Mouse (Mus musculus) hindbrain, embryonic 12.5 days (tissue): ENCODE results near the gene Rab7. TPM values are rescaled to one million over a fixed set of nuclear protein-coding genes. Genes with fewer than 3 reads are reported as not detected.

Source experiments
- ATAC-seq: fragments of 200-750 bp; cut with Nextera tagmentation; 2 replicates; pipeline ENCODE4 v1.8.0; 2017; ENCODE audit warnings: moderate TSS enrichment; ENCODE audit not compliant: low FRiP score
- H3K27ac ChIP-seq: fragments of 300-500 bp; sonication (generic); 2 replicates; pipeline ENCODE4 v1.5.1; 2016; ENCODE audit warnings: mild to moderate bottlenecking
- H3K27me3 ChIP-seq: fragments of 300-500 bp; sonication (generic); 2 replicates; pipeline ENCODE4 v1.6.1; 2016; ENCODE audit warnings: mild to moderate bottlenecking
- H3K36me3 ChIP-seq: fragments of 300-500 bp; sonication (generic); 2 replicates; pipeline ENCODE4 v1.6.1; 2016; ENCODE audit warnings: mild to moderate bottlenecking
- H3K4me1 ChIP-seq: fragments of 300-500 bp; sonication (generic); 2 replicates; pipeline ENCODE4 v1.6.1; 2016
- H3K4me2 ChIP-seq: fragments of 300-500 bp; sonication (generic); replicated peaks from 2 replicates; pipeline ENCODE4 v1.6.1; 2016; ENCODE audit warnings: mild to moderate bottlenecking
- H3K4me3 ChIP-seq: fragments of 300-500 bp; sonication (generic); 2 replicates; pipeline ENCODE4 v1.5.1; 2016; ENCODE audit warnings: mild to moderate bottlenecking
- H3K9ac ChIP-seq: fragments of 300-500 bp; sonication (generic); 2 replicates; pipeline ENCODE4 v1.6.1; 2016; ENCODE audit warnings: mild to moderate bottlenecking, moderate library complexity
- H3K9me3 ChIP-seq: fragments of 300-500 bp; sonication (generic); replicated peaks from 2 replicates; pipeline ENCODE4 v1.6.1; 2016; ENCODE audit warnings: mild to moderate bottlenecking
- WGBS: fragments of 180-500 bp; shearing (Covaris S2); methylation state at CpG from one replicate; pipeline ENCODE4 v1.1.7; 2016; 5-methylcytosine and 5-hydroxymethylcytosine counted together
- polyA plus RNA-seq: library from polyadenylated mRNA; unstranded; fragments of >200 nt; fragmentation: Nextera tagmentation; extraction: Ambion mirVana; gene quantifications from 2 replicates; pipeline ENCODE4 v1.2.1, GENCODE M21; 2016

Gene Rab7
- polyA plus RNA-seq, 1 experiment from 2014 or later, result 218 TPM

GRCm38 (mm10) chr6:88065968-88066367, 20.9 kb upstream of the Rab7 start:
- Histone ChIP-seq H3K9ac (no peak overlapping the region), H3K36me3 (no peaks in the 10 kb centered on the region), H3K4me1 (0 out of 2 replicates have a peak, but pooled peaks cover 2% of the 10 kb centered on the region), H3K27me3 (peaks cover 4% of the 10 kb centered on the region; the same call in 1 of the 2 replicates), H3K9me3 (no peaks in the 10 kb centered on the region), H3K4me2 (no peak overlapping the region), H3K4me3 (no peak overlapping the region), H3K27ac (no peak overlapping the region)
- 69% methylated on average over 3 of the region's 3 CpGs for WGBS
- no peak for ATAC-seq

DNA sequence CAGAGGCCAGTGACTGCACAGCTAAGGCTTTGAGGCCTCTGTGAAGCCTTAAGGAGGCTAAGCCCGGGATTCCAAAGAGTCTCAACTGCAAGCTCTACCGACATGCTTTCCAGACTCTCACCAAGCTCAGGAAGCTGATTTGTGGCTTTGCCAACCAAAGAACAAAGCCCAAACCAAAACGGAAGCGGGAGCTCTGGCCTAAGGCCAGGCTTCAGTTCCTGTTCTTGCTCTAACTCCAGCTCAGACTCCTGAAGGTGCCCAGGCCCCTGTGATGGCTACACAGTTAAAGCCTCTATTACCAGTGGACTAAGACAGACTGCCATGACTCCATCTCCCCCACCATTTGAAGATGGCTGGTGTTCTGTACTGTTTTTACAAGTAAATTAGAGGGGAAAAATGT, 20.0 kb upstream of the Rab7 start:
- peaks cover 4% of the 10 kb centered on the region; the same call in 1 of the 2 replicates for H3K27me3 ChIP-seq
- H3K4me3 ChIP-seq, result no peak overlapping the region
- no peaks in the 10 kb centered on the region for H3K36me3 ChIP-seq
- 71% methylated on average over 4 of the region's 4 CpGs for WGBS
- no peak overlapping the region for H3K4me2 ChIP-seq
- 0 out of 2 replicates have a peak, but pooled peaks cover 2% of the 10 kb centered on the region for H3K4me1 ChIP-seq
- no peak overlapping the region for H3K27ac ChIP-seq
- no peaks in the 10 kb centered on the region for H3K9me3 ChIP-seq
- ATAC-seq, result no peak
- no peak overlapping the region for H3K9ac ChIP-seq

DNA sequence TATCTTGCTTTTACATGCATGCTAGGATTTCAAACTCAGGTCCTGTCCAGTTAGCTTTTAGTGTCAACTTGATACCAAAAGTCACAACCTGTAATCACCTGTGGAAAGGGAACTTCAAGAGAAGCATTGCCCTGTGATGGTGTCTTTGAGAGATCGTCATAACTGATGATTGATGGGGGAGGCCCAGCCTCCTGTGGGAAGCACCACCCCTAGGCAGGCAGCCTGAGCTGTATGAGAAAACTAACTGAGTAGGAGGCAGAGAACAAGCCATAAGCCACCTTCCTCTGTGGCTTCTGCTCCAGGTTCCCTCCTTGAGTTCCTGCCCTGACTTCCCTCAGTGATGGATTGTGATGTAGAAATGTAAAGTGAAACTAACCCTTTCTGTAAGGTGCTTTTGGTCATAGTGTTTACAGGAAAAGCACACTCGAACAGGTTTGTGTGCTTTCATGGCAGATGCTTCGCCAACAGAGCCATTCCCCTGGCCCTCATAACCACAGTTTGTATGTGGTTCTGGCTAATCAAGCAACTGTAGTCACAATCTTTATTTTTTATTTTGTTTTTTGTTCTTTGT, 19.1 kb upstream of the Rab7 start:
- no peak for ATAC-seq
- 90% methylated on average over 3 of the region's 3 CpGs for WGBS
- 0 out of 2 replicates have a peak, but pooled peaks cover 2% of the 10 kb centered on the region for H3K4me1 ChIP-seq
- H3K27me3 ChIP-seq, result no peaks in the 10 kb centered on the region
- no peak overlapping the region for H3K9ac ChIP-seq
- no peak overlapping the region for H3K27ac ChIP-seq
- H3K4me3 ChIP-seq, result no peak overlapping the region
- no peak overlapping the region for H3K4me2 ChIP-seq
- H3K36me3 ChIP-seq, result no peaks in the 10 kb centered on the region
- no peaks in the 10 kb centered on the region for H3K9me3 ChIP-seq

DNA sequence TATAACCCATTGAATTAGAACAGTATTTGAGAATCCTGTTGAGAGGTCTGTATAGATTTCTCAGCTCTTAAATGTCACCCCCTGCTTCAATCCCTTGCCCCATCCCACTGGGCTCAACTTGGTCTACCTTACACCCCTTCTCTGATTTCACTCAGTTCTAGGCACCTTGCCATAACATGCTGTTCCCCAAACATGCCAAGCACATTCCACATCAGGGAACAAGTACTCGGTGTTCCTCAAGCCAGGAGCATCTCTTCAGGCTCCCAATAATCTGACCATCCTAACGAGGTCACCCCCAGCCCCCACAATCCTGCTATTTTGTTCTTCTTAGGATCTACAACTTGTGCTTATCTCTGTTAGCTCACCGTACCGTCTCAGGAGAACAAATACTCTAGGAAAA, 17.3 kb upstream of the Rab7 start:
- no peaks in the 10 kb centered on the region for H3K27me3 ChIP-seq
- 0 out of 2 replicates have a peak, but pooled peaks cover 2% of the 10 kb centered on the region for H3K4me1 ChIP-seq
- no peak overlapping the region for H3K27ac ChIP-seq
- no peak overlapping the region for H3K4me2 ChIP-seq
- H3K36me3 ChIP-seq, result no peaks in the 10 kb centered on the region
- no peak overlapping the region for H3K9ac ChIP-seq
- no peaks in the 10 kb centered on the region for H3K9me3 ChIP-seq
- 86% methylated on average over 4 of the region's 4 CpGs for WGBS
- no peak overlapping the region for H3K4me3 ChIP-seq
- no peak for ATAC-seq

- Histone ChIP-seq H3K4me2 (no peak overlapping the region), H3K9me3 (no peaks in the 10 kb centered on the region)
- 85% methylated on average over 4 of the region's 4 CpGs for WGBS
Observed at GRCm38 (mm10) chr6:88061406-88061805, 16.3 kb upstream of the Rab7 start.

DNA sequence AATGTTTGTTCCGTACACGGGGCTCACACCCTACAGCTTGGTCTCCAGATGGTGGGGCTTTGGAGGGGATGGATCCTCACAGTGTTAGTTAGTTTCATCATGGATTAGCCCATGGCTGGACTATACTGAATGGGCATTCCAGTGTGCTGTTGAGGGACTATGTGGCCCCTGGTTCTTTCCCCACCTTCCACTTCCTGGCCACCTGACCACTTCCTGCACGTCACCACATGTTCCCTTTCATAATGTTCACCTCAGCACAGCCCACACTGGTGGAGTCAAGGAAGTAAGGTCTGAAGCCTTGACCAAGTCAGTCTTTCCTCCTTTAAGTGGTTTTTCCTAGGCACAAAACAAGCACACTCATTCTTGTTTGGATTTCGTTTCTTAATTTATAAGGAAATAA, 15.5 kb upstream of the Rab7 start:
- no peaks in the 10 kb centered on the region for H3K9me3 ChIP-seq
- WGBS, result 83% methylated on average over 4 of the region's 4 CpGs
- no peaks in the 10 kb centered on the region for H3K4me1 ChIP-seq
- H3K9ac ChIP-seq, result no peak overlapping the region
- H3K4me3 ChIP-seq, result no peak overlapping the region
- H3K27ac ChIP-seq, result no peak overlapping the region
- no peak overlapping the region for H3K4me2 ChIP-seq
- H3K27me3 ChIP-seq, result no peaks in the 10 kb centered on the region
- H3K36me3 ChIP-seq, result no peaks in the 10 kb centered on the region
- ATAC-seq, result no peak

More at GRCm38 (mm10) chr6:88061406-88061805, 16.3 kb upstream of the Rab7 start:
- H3K4me1 ChIP-seq, result 0 out of 2 replicates have a peak, but pooled peaks cover 2% of the 10 kb centered on the region
- no peak overlapping the region for H3K9ac ChIP-seq
- H3K27ac ChIP-seq, result no peak overlapping the region
- no peaks in the 10 kb centered on the region for H3K27me3 ChIP-seq
- H3K36me3 ChIP-seq, result no peaks in the 10 kb centered on the region
- H3K4me3 ChIP-seq, result no peak overlapping the region
- ATAC-seq, result no peak

GRCm38 (mm10) chr6:88059903-88060302, 14.8 kb upstream of the Rab7 start:
- no peaks in the 10 kb centered on the region for H3K9me3 ChIP-seq
- H3K9ac ChIP-seq, result no peak overlapping the region
- no peak overlapping the region for H3K27ac ChIP-seq
- H3K4me3 ChIP-seq, result no peak overlapping the region
- H3K4me1 ChIP-seq, result no peaks in the 10 kb centered on the region
- no peak for ATAC-seq
- H3K27me3 ChIP-seq, result no peaks in the 10 kb centered on the region
- no peak overlapping the region for H3K4me2 ChIP-seq
- no peaks in the 10 kb centered on the region for H3K36me3 ChIP-seq
- WGBS, result 82% methylated on average over 5 of the region's 5 CpGs

DNA sequence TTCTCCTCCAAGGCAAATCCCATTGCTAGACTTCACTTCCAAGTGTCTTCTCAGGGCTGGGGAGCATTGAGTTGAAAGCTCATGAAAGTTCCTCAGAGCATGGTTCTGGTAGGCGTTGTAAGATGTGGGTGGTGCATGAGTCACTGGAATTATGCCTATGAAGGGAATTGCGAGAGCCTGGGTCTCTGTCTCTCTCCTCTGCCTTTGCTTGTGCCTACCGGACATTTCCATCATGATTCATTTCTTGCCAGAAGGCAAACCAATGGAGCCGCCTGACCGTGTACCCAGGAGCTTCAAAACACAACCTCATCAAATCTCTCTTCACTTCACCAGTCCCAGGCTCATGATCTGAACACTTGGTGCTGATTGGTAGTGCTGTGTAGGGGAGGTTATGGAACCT, 11.8 kb upstream of the Rab7 start:
- peaks cover 20% of the 10 kb centered on the region for H3K27me3 ChIP-seq
- no peak overlapping the region for H3K27ac ChIP-seq
- no peak for ATAC-seq
- 89% methylated on average over 5 of the region's 5 CpGs for WGBS
- no peak overlapping the region for H3K9ac ChIP-seq
- H3K4me2 ChIP-seq, result no peak overlapping the region
- H3K9me3 ChIP-seq, result no peaks in the 10 kb centered on the region
- no peak overlapping the region for H3K4me3 ChIP-seq
- no peaks in the 10 kb centered on the region for H3K36me3 ChIP-seq
- H3K4me1 ChIP-seq, result no peaks in the 10 kb centered on the region

DNA sequence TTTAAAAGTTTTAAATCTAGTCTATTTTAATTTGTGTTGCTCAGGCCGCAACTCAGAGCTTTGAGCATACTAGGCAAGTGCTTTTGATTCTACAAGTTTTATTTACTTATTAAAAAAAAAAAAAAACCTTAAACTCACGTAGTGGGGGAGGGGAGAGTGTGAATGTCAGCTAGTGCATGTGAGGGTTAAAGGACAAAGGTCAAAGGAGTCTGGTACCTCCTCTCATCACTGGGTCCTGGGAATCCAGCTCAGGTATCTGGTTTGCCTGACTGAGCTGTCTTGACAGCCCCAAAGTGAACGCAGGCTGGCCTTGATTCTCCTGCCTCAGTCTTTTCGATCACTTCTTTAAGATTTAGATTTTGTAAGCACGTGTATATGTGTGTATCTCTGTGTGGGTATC, 10.6 kb upstream of the Rab7 start:
- Histone ChIP-seq H3K9me3 (no peaks in the 10 kb centered on the region), H3K27me3 (peaks cover 23% of the 10 kb centered on the region), H3K4me3 (no peak overlapping the region), H3K9ac (no peak overlapping the region), H3K4me1 (no peaks in the 10 kb centered on the region), H3K36me3 (no peaks in the 10 kb centered on the region), H3K4me2 (no peak overlapping the region), H3K27ac (no peak overlapping the region)
- ATAC-seq, result no peak
- 74% methylated on average over 5 of the region's 5 CpGs for WGBS

- no peak overlapping the region for H3K27ac ChIP-seq
- H3K4me1 ChIP-seq, result no peaks in the 10 kb centered on the region
- no peaks in the 10 kb centered on the region for H3K36me3 ChIP-seq
- no peak overlapping the region for H3K4me3 ChIP-seq
- no peak for ATAC-seq
- H3K4me2 ChIP-seq, result no peak overlapping the region
- WGBS, result 63% methylated on average over 9 of the region's 9 CpGs
- H3K27me3 ChIP-seq, result peaks cover 34% of the 10 kb centered on the region
- no peaks in the 10 kb centered on the region for H3K9me3 ChIP-seq
- H3K9ac ChIP-seq, result no peak overlapping the region
Observed at GRCm38 (mm10) chr6:88054081-88054835, 9.2 kb upstream of the Rab7 start.

DNA sequence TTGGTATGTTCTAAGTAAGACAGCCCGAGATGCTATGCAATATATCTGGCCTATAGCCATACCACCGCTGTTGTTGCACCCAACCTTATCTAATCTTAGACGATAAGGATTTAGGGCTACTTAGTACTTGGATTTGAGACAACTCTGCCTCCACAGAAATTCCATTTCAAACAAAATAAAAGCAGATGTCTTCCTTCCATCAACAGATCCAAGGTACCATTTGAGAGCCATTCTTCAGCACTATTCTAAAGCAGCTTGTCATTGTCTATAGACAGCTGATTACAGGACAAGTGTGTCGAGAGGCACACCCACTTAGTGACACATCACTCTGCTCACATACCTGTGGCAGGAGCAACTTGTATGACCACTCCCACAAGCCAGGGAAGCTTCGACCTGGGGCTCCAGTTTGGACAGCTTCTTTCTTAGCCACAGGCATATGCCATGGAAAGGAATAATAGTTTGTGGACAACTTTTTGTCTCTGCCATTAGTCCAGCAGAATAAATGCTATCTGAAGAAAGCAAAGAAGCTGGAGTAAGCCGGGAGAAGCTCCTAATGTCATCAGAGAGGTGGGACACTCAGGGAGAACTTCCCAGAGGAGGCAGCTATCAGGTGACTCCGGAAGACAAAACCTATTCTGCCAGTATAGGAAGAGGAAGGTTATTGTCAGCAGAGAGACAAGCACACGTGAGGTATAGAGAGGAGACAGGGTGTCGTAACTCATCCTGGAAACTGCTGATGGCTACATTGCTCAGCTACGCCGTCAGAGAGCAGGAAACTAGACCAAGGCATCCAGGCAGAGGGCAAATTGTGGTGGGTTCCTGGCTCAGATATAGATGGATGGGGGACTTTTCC, 8.4 kb upstream of the Rab7 start:
- Histone ChIP-seq H3K36me3 (no peaks in the 10 kb centered on the region), H3K4me1 (no peaks in the 10 kb centered on the region), H3K27ac (no peak overlapping the region), H3K27me3 (peaks cover 42% of the 10 kb centered on the region), H3K4me2 (no peak overlapping the region), H3K9ac (no peak overlapping the region), H3K9me3 (no peaks in the 10 kb centered on the region), H3K4me3 (no peak overlapping the region)
- no peak for ATAC-seq
- WGBS, result 74% methylated on average over 11 of the region's 11 CpGs

DNA sequence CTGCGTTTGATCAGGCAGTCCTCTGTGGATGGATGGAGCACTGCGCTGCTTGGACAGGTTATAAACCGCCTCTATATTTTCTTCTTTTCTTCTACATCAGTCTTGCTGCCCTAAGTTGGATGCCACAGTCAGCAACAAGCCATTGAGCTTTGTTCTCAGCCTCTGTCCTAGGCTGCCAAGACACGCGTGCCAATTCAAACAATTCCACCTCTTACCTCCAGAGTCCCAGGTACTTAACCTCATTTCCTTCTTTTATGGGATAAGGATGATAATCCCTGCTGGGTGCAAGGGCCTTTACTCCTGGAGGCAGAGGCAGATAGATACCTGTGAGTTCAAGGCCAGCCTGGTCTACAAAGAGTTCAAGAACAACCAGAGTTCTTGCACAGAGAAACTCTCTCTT, 6.1 kb upstream of the Rab7 start:
- no peak for ATAC-seq
- Histone ChIP-seq H3K27me3 (peaks cover 62% of the 10 kb centered on the region), H3K4me3 (no peak overlapping the region), H3K36me3 (no peaks in the 10 kb centered on the region), H3K9ac (no peak overlapping the region), H3K4me1 (no peaks in the 10 kb centered on the region), H3K4me2 (no peak overlapping the region), H3K9me3 (no peaks in the 10 kb centered on the region), H3K27ac (no peak overlapping the region)
- WGBS, result 92% methylated on average over 5 of the region's 5 CpGs
